Mouse (Mus musculus): ENCODE measurements around the gene Olfr282. TPM values are rescaled to one million over a fixed set of nuclear protein-coding genes. Genes with fewer than 3 reads are reported as not detected.

The Olfr282 gene
- polyA plus RNA-seq, 1 experiment from 2014 or later, result not detected

GRCm38 (mm10) chr15:98482701-98483100, 51.7 kb downstream of the Olfr282 start, which contains the start of gene Lalba:
TSS of gene Lalba (minus strand) at chr15:98482721.
- H3K27me3 ChIP-seq (ENCODE audit: control insufficient read depth, insufficient read depth, low read length), result no peaks in the 10 kb centered on the region
- no peak for ATAC-seq (replicated peaks; ENCODE audit: insufficient number of reproducible peaks, low FRiP score, low TSS enrichment)
- no peak within 1 kb of the TSS for H3K9ac ChIP-seq (ENCODE audit: low read depth, low read length)
- H3K27ac ChIP-seq (ENCODE audit: low read depth, low read length), result no peak within 1 kb of the TSS
- H3K4me2 ChIP-seq, result no peak within 1 kb of the TSS
- WGBS (ENCODE audit: insufficient replicate concordance), result 61% methylated on average over 3 of the region's 3 CpGs
- no peaks in the 10 kb centered on the region for H3K9me3 ChIP-seq (replicated peaks; ENCODE audit: control insufficient read depth, low read length)
- H3K36me3 ChIP-seq (ENCODE audit: control insufficient read depth, insufficient read depth, low read length), result no peaks in the 10 kb centered on the region
- H3K4me3 ChIP-seq (ENCODE audit: low read depth, low read length), result no peak within 1 kb of the TSS
- H3K4me1 ChIP-seq (ENCODE audit: control insufficient read depth, insufficient read depth, low read length), result no peaks in the 10 kb centered on the region

DNA sequence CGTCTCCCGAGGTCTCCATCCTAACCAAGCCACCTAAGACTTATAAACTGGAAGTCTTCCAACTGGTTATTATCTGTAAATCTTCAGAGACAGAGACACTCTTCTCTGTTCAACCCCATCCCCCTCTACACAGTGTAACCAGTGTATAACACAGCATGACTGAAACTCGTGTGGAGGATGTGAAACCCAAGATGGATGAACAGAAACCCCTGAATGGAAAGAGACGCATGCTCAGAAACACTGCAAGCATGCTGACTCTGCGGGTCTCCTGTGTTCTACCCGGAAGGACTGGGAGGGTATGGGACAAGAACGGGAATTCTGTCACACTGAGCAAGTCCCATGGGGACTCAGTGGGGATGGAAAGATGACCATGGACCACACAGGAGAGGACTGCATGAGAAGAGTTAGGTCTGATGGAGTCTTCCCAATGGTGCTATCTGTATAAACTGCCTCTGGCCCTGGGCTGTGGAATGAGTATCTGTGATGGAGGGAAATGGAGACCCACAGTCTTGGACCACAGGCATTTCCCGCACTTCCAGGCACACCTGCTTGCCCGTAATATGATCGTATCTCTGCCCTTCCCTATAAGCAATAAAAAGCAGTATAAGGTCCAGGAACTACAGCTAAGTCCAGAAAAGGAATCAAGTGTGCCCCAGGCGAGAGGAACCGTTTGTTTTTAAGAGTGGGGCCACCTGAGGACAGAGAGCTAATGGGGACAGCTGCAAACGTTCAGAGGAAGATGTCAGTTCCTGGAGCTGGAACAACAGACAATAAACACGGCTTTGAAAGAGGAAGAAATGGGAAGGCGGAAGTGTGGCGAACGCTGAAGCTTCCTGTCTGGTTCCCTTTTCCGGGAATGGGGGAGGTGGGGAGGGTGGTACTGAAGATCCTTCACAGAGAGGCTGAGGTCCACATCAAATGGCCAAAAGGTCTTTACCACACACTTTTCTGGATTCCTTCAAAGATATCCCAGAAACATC, 53.2 kb downstream of the Olfr282 start:
- Histone ChIP-seq H3K9me3 (replicated peaks; ENCODE audit: control insufficient read depth, low read length) (no peaks in the 10 kb centered on the region), H3K4me1 (ENCODE audit: control insufficient read depth, insufficient read depth, low read length) (no peaks in the 10 kb centered on the region), H3K4me3 (ENCODE audit: low read depth, low read length) (no peak overlapping the region), H3K9ac (ENCODE audit: low read depth, low read length) (no peak overlapping the region), H3K27ac (ENCODE audit: low read depth, low read length) (no peak overlapping the region), H3K27me3 (ENCODE audit: control insufficient read depth, insufficient read depth, low read length) (no peaks in the 10 kb centered on the region), H3K36me3 (ENCODE audit: control insufficient read depth, insufficient read depth, low read length) (no peaks in the 10 kb centered on the region), H3K4me2 (no peak overlapping the region)
- ATAC-seq (replicated peaks; ENCODE audit: insufficient number of reproducible peaks, low FRiP score, low TSS enrichment), result no peak
- WGBS (ENCODE audit: insufficient replicate concordance), result 66% methylated on average over 18 of the region's 18 CpGs

DNA sequence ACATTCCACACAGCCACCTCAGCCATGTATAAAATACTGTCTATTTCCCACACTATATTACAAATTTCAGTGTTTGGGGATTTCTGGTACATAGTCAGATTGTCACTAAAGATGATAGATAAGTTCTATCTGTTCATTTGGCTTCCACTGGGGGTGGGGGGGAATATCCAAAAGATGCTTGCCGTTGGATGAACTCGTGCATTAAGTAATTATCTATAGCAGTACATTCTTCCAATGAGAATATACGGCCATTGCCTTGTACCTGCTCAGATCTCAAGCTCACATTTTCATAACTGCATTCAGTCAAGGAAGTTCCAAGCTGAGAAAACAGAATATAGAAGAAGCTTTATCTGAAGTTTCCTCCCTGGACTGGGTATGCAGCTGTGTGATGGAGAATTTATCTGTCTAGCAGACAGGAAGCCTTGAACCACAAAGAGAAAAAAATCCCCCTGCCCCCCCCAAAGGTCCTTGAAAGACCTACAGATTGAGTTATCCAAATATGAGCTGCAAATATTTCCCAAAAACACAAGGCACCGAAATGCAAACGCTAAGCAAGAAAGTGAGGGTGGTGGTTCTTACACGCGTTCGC, 55.5 kb downstream of the Olfr282 start:
- no peak for ATAC-seq (replicated peaks; ENCODE audit: insufficient number of reproducible peaks, low FRiP score, low TSS enrichment)
- Histone ChIP-seq H3K4me3 (ENCODE audit: low read depth, low read length) (no peak overlapping the region), H3K9me3 (replicated peaks; ENCODE audit: control insufficient read depth, low read length) (no peaks in the 10 kb centered on the region), H3K27me3 (ENCODE audit: control insufficient read depth, insufficient read depth, low read length) (no peaks in the 10 kb centered on the region), H3K9ac (ENCODE audit: low read depth, low read length) (no peak overlapping the region), H3K36me3 (ENCODE audit: control insufficient read depth, insufficient read depth, low read length) (no peaks in the 10 kb centered on the region), H3K4me1 (ENCODE audit: control insufficient read depth, insufficient read depth, low read length) (no peaks in the 10 kb centered on the region), H3K4me2 (no peak overlapping the region), H3K27ac (ENCODE audit: low read depth, low read length) (no peak overlapping the region)
- 90% methylated on average over 8 of the region's 8 CpGs for WGBS (ENCODE audit: insufficient replicate concordance)

Other genes starting within 250 kb of the Olfr282 start
- gene Olfr288, start 235.7 kb upstream of the Olfr282 start, polyA plus RNA-seq (2014; fragmentation: Nextera tagmentation; extraction: Ambion mirVana), result not detected in 2 replicates
- not detected in 2 replicates for gene Gm44579, start 210.2 kb upstream of the Olfr282 start, polyA plus RNA-seq (2014; fragmentation: Nextera tagmentation; extraction: Ambion mirVana)
- gene Olfr287, start 210.2 kb upstream of the Olfr282 start, polyA plus RNA-seq (2014; fragmentation: Nextera tagmentation; extraction: Ambion mirVana), result not detected in 2 replicates
- not detected in 2 replicates for gene Olfr286, start 196.8 kb upstream of the Olfr282 start, polyA plus RNA-seq (2014; fragmentation: Nextera tagmentation; extraction: Ambion mirVana)
- gene H1fnt, start 173.9 kb upstream of the Olfr282 start, polyA plus RNA-seq (2014; fragmentation: Nextera tagmentation; extraction: Ambion mirVana), result not detected in 2 replicates
- 0.92 and 1.3 TPM in 2 replicates for gene Zfp641, start 135.1 kb upstream of the Olfr282 start, polyA plus RNA-seq (2014; fragmentation: Nextera tagmentation; extraction: Ambion mirVana)
- gene Olfr285, start 113.9 kb upstream of the Olfr282 start, polyA plus RNA-seq (2014; fragmentation: Nextera tagmentation; extraction: Ambion mirVana), result not detected in 2 replicates
- not detected in 2 replicates for gene Olfr284, start 90.2 kb upstream of the Olfr282 start, polyA plus RNA-seq (2014; fragmentation: Nextera tagmentation; extraction: Ambion mirVana)
- not detected in 2 replicates for gene Olfr283, start 50.3 kb upstream of the Olfr282 start, polyA plus RNA-seq (2014; fragmentation: Nextera tagmentation; extraction: Ambion mirVana)
- not detected in 2 replicates for gene Olfr281, start 21.4 kb downstream of the Olfr282 start, polyA plus RNA-seq (2014; fragmentation: Nextera tagmentation; extraction: Ambion mirVana)
- gene OR5BS1P, start 38.7 kb downstream of the Olfr282 start, polyA plus RNA-seq (2014; fragmentation: Nextera tagmentation; extraction: Ambion mirVana), result not detected in 2 replicates
- gene Lalba, start 51.5 kb downstream of the Olfr282 start, polyA plus RNA-seq (2014; fragmentation: Nextera tagmentation; extraction: Ambion mirVana), result not detected in 2 replicates
- gene Olfr279, start 61.2 kb downstream of the Olfr282 start, polyA plus RNA-seq (2014; fragmentation: Nextera tagmentation; extraction: Ambion mirVana), result not detected in 2 replicates
- 75.9 and 77.5 TPM in 2 replicates for gene Kansl2, start 103.0 kb downstream of the Olfr282 start, polyA plus RNA-seq (2014; fragmentation: Nextera tagmentation; extraction: Ambion mirVana)
- 38.1 and 42.3 TPM in 2 replicates for gene Ccnt1, start 139.7 kb downstream of the Olfr282 start, polyA plus RNA-seq (2014; fragmentation: Nextera tagmentation; extraction: Ambion mirVana)
- 0.73 and 1.0 TPM in 2 replicates for gene 4930415O20Rik, start 139.8 kb downstream of the Olfr282 start, polyA plus RNA-seq (2014; fragmentation: Nextera tagmentation; extraction: Ambion mirVana)
- 24.5 and 34.8 TPM in 2 replicates for gene Adcy6, start 178.9 kb downstream of the Olfr282 start, polyA plus RNA-seq (2014; fragmentation: Nextera tagmentation; extraction: Ambion mirVana)
- 9.8 and 9.9 TPM in 2 replicates for gene Cacnb3, start 199.6 kb downstream of the Olfr282 start, polyA plus RNA-seq (2014; fragmentation: Nextera tagmentation; extraction: Ambion mirVana)
- 11.2 and 19.6 TPM in 2 replicates for gene Ddx23, start 231.7 kb downstream of the Olfr282 start, polyA plus RNA-seq (2014; fragmentation: Nextera tagmentation; extraction: Ambion mirVana)
- 1.2 and 1.6 TPM in 2 replicates for gene Rnd1, start 246.2 kb downstream of the Olfr282 start, polyA plus RNA-seq (2014; fragmentation: Nextera tagmentation; extraction: Ambion mirVana)

Measured in heart, embryonic 11.5 days (tissue).